Mouse (Mus musculus): ENCODE measurements around the gene T2. TPM values are rescaled to one million over a fixed set of nuclear protein-coding genes. Genes with fewer than 3 reads are reported as not detected.

T2 gene
- polyA plus RNA-seq, 1 experiment from 2014 or later = 1.0 TPM

Other genes with a start within 250 kb of the T2 start
- not detected in 2 replicates for gene Gm49673, start 208.2 kb upstream of the T2 start, polyA plus RNA-seq (2016; fragmentation: Nextera tagmentation; extraction: Ambion mirVana)
- gene Rnaset2a, start 207.9 kb upstream of the T2 start, polyA plus RNA-seq (2016; fragmentation: Nextera tagmentation; extraction: Ambion mirVana) = 35.3 and 36.2 TPM in 2 replicates
- gene Fgfr1op, start 190.5 kb upstream of the T2 start, polyA plus RNA-seq (2016; fragmentation: Nextera tagmentation; extraction: Ambion mirVana) = 23.1 and 23.8 TPM in 2 replicates
- gene Ccr6, start 119.9 kb upstream of the T2 start, polyA plus RNA-seq (2016; fragmentation: Nextera tagmentation; extraction: Ambion mirVana) = not detected in 2 replicates
- gene Mpc1, start 73.1 kb upstream of the T2 start, polyA plus RNA-seq (2016; fragmentation: Nextera tagmentation; extraction: Ambion mirVana) = 164 and 166 TPM in 2 replicates
- gene Sft2d1, start 44.9 kb upstream of the T2 start, polyA plus RNA-seq (2016; fragmentation: Nextera tagmentation; extraction: Ambion mirVana) = 69.6 and 73.6 TPM in 2 replicates
- gene Prr18, start 18.5 kb upstream of the T2 start, polyA plus RNA-seq (2016; fragmentation: Nextera tagmentation; extraction: Ambion mirVana) = 0.10 and 0.14 TPM in 2 replicates
- 0.24 and 0.46 TPM in 2 replicates for gene T, start 78.4 kb downstream of the T2 start, polyA plus RNA-seq (2016; fragmentation: Nextera tagmentation; extraction: Ambion mirVana)
- 1.4 and 1.7 TPM in 2 replicates for gene Pde10a, start 169.4 kb downstream of the T2 start, polyA plus RNA-seq (2016; fragmentation: Nextera tagmentation; extraction: Ambion mirVana)
- gene Gm17087, start 211.0 kb downstream of the T2 start, polyA plus RNA-seq (2016; fragmentation: Nextera tagmentation; extraction: Ambion mirVana) = not detected in 2 replicates